Mouse (Mus musculus) cortical plate, adult 2 months (tissue): ENCODE results near the gene Cpsf7.

Source experiments
- CTCF ChIP-seq: fragments of 200-500 bp; IDR thresholded peaks from 2 replicates; pipeline ENCODE4 v1.5.1; 2011; ENCODE audit warnings: mild to moderate bottlenecking, control low read depth, low read length; ENCODE audit not compliant: insufficient read depth; ENCODE audit errors: extremely low read depth
- POLR2A ChIP-seq: fragments of 200-500 bp; IDR thresholded peaks from 2 replicates; pipeline ENCODE4 v1.6.1; 2011; ENCODE audit warnings: mild to moderate bottlenecking, low read length, control low read depth; ENCODE audit not compliant: insufficient read depth; ENCODE audit errors: extremely low read depth

DNA sequence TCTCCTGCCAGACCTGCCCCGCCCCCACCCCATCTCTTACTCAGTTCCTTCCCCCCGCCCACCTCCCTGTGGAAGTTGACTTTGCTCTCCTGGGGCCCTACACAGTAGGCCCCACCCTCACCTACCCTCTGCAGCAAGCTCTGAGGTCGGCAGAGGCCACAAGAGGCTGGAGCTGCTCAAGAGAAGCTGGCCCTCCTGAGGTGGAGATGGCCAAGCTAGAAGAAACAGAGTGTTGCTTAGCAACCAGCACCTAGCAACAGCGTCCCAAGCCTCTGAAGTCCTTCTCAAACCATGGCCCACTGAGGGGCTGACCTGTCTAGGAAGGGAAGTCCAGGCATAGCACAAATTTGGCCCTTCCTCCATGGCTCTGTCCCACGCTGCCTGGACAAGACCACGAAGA lies 42.4 kb upstream of the Cpsf7 start, which contains the start of gene Ppp1r32:
- TF ChIP-seq CTCF (no peak), POLR2A (no peak)
